Mouse (Mus musculus) 3134 (cell line): ENCODE data around the gene Eef1e1.
"Not testable (repeated sequence)": the region's sequence is repeated elsewhere in the genome, so short reads cannot be mapped to it uniquely, and the experiment has no call there.

ENCODE experiments used
- DNase-seq: peaks from one replicate; pipeline ENCODE4 v3.0.0-alpha.2; 2011; ENCODE audit warnings: low spot score; ENCODE audit not compliant: insufficient read length; ENCODE audit errors: extremely low read depth

Eef1e1 gene

GRCm38 (mm10) chr13:38625492-38626228 is 33.2 kb downstream of the Eef1e1 start:
- no peak for DNase-seq

- DNase-seq = no peak
These were observed 34.5 kb downstream of the Eef1e1 start for GRCm38 (mm10) chr13:38624292-38624902.

- DNase-seq = no peak
These were observed 35.6 kb downstream of the Eef1e1 start for GRCm38 (mm10) chr13:38623296-38623695.

DNA sequence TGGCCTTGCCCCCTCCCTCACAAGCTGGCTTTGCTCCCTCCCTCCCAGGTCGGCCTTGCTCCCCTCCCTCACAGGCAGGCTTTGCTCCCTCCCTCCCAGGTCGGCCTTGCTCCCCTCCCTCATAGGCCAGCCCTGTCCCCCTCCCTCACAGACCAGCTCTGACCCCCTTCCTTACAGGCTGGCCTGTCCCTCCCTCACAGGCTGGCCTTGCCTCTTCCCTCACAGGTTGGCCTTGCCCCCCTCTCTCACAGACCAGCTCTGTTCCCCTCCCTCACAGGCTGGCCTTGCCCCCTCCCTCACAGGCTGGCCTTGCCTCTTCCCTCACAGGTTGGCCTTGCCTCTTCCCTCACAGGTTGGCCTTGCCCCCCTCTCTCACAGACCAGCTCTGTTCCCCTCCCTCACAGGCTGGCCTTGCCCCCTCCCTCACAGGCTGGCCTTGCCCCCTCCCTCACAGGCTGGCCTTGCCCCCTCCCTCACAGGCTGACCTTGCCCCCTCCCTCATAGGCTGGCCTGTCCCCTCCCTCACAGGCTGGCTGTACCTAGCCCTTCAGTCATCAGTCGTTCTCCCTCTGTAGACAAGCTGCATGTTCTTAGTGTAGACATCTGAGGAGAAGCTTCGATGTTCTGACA is 40.7 kb downstream of the Eef1e1 start:
- DNase-seq = not testable (repeated sequence)

GRCm38 (mm10) chr13:38616887-38617286 is 42.0 kb downstream of the Eef1e1 start:
- DNase-seq = no peak

DNA sequence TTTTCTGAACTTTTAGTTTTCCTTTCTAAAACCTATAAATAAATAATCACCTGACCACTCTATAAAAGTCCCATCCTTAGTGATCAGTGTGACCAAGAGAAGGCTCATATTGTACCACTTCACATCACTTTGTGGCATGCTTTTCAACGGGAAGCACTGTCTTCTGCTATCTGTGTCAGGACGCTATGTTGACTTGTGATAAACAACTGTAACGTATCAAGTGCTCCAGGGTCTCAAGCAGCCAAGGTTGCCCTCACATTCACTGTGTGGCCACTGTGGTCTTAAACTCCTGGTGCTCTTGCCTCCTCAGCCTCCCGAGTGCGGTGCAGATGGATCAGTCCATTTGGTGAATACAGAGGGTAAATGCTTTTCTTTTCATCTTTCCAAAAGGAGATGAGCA is 43.2 kb downstream of the Eef1e1 start:
- no peak for DNase-seq

DNA sequence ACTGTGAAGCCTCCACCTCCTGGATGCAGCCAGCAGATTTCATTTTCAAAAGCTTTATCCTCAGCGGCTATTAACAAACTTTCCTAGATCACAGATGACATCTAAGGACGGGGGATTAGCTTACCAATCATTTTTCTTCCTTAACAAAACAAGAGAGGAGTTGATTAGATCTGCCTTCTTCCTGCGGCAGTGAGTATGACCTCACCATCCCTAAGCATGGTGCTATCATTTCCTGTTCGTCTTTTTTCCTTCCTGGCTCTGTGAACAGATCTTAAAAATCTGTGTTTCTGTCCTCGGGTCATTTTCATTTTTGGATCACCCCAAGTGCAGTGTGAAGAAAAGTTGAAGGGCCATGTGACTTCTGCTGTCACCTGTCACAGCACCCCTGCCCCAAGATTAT is 44.6 kb downstream of the Eef1e1 start:
- no peak for DNase-seq

- no peak for DNase-seq
These were observed 45.3 kb downstream of the Eef1e1 start for GRCm38 (mm10) chr13:38613583-38613982.

DNA sequence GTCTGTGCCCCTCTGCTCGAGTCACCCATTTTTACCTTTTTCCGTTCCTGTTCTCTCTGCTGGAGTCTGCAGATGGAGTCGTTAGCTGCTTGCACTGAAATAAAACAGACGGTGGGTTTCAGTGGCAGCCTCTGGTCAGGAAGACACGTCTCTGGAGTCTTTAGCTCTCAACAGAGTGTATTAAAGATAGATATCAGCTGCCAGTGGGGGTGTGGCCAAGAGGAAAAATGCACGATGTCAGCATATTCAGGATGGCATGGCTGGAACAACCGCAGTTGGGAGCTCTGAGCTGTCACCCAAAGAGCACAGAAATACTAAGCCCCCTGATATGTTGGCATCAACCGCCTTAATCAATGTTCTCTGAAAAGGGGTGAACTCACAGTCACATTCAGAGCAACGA is 46.2 kb downstream of the Eef1e1 start:
- no peak for DNase-seq

GRCm38 (mm10) chr13:38612179-38612578 is 46.7 kb downstream of the Eef1e1 start:
- no peak for DNase-seq

DNA sequence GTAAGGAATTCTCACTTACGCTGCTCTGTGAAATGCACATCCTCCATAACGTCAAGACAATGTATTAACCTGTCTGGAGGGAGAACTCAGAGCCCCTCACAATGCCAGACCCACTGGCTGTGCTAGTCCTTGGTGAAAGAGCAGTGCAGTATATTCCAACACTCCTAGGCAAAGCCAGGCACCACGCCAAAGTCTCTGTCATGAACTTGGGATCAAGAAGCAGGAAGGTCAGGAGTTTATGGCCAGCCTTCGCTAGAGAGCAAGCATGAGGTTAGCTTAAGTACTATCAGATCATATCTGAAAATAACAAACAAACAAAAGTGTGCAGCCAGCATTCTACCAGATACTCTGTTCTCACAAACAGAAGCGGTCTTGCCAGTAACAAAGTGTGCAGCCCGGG is 48.5 kb downstream of the Eef1e1 start:
- no peak for DNase-seq

DNA sequence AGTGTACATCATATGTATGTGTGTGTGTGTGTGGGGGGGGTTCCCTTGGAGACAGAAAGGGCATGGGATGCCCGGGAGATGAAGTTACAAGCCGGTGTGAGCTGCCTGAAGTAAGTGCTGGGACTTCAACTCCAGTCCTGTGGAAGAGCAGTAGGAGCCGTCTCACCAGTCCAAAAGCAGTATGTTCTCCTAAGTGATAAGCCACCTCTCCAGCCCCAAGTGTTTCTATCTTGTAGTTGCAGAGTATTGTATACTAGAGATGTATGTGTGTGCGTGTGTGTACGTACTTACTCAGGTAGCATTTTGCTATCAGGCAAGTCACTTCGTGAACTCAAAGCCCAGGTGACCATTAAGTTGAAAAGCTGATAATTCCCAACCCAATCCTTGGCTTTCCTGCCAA is 51.7 kb downstream of the Eef1e1 start:
- no peak for DNase-seq

DNA sequence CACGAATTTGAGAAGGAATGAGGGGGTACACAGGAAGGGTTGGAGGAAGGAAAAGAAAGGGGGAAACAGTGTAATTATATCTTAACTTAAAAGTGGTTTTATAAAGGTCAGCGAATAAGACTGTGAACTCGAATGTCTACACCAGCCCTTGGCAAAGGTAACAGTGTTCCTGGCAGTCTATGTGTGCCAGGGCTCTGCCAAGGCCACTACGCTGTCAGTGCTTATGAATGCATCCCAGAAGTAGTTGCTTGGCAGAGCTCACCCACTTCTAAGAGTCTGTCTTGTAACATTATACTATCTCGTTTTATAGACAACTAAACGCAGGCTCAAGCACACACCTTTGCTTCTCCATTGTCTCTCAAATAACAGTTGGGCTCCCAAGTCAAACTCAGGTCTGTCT is 53.5 kb downstream of the Eef1e1 start:
- DNase-seq = no peak

GRCm38 (mm10) chr13:38602966-38603365 is 55.9 kb downstream of the Eef1e1 start:
- no peak for DNase-seq

DNA sequence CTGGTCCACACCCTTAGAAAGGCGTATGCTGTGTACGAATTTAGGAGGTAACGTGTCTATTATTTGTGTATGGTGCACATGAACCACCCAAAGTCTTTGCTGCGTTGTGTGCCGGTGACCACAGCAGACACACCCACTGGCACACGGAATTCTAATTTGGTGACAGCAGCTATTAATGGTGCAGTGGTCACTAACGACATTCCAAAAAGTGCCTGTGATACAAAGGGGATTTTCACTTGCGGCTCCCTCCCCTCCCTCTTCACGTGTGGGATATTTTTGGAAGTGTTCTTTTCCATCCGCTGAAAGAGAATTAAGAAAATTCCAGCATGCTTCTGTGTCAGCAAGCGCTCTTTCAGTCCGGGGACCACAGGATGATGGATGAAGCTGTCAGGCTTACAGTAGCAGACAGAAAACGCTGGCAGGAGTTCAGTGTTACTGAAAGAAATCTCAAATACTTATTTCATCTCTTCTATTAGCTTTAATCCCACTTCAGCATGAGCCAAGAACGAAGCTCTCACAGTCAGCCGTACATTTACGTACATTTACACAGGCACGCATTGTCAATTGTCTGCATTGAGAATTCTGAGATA is 56.5 kb downstream of the Eef1e1 start:
- DNase-seq = no peak

GRCm38 (mm10) chr13:38600811-38601210 is 58.0 kb downstream of the Eef1e1 start:
- no peak for DNase-seq

GRCm38 (mm10) chr13:38597076-38597475 is 61.8 kb downstream of the Eef1e1 start:
- no peak for DNase-seq

DNA sequence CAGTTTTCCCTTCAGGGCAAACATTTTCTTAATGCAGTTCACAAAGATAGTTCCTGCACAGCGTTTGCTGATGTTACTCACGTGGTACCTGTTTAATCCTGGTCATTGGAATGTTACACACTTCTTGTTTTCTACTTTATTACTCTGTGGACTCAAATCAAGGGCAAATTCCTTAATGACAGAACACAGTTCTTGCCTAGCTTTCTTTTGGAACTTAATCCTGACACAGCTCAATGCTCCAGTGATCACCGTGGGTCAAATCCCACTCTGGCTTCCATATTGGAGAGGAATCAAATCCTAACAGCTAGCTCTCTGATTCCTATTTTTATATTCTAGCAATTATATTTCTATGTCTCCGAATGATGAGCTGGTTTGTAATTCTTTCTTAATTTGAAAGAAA is 62.4 kb downstream of the Eef1e1 start:
- no peak for DNase-seq
